Mouse (Mus musculus) ES-Bruce4 (cell line): ENCODE measurements around the gene Tssk6. TPM values are rescaled to one million over a fixed set of nuclear protein-coding genes. Genes with fewer than 3 reads are reported as not detected.

Experiments
- H3K27ac ChIP-seq: 2 replicates; pipeline ENCODE4 v1.5.1; 2012; ENCODE audit warnings: low read length, inconsistent platforms; ENCODE audit not compliant: insufficient read depth
- H3K27me3 ChIP-seq: 2 replicates; pipeline ENCODE4 v1.6.1; 2012; ENCODE audit warnings: mild to moderate bottlenecking, low read length, inconsistent platforms; ENCODE audit not compliant: control insufficient read depth, poor library complexity, insufficient read depth, severe bottlenecking
- H3K36me3 ChIP-seq: 2 replicates; pipeline ENCODE4 v1.6.1; 2012; ENCODE audit warnings: inconsistent platforms, mild to moderate bottlenecking, low read length, moderate library complexity; ENCODE audit not compliant: control insufficient read depth, poor library complexity, insufficient read depth, severe bottlenecking
- H3K4me1 ChIP-seq: one replicate; pipeline ENCODE4 v1.8.1; 2011; ENCODE audit warnings: low read length; ENCODE audit not compliant: control insufficient read depth, insufficient read depth
- H3K4me3 ChIP-seq: 2 replicates; pipeline ENCODE4 v1.5.1; 2011; ENCODE audit warnings: low read depth, mild to moderate bottlenecking, low read length
- H3K9ac ChIP-seq: 2 replicates; pipeline ENCODE4 v1.6.1; 2012; ENCODE audit warnings: low read depth, mild to moderate bottlenecking, inconsistent platforms; ENCODE audit not compliant: poor library complexity, severe bottlenecking
- H3K9me3 ChIP-seq: replicated peaks from 2 replicates; pipeline ENCODE4 v1.6.1; 2012; ENCODE audit warnings: mild to moderate bottlenecking, low read length, inconsistent platforms; ENCODE audit not compliant: control insufficient read depth, poor library complexity, insufficient read depth, severe bottlenecking
- CTCF ChIP-seq: IDR thresholded peaks from one replicate; pipeline ENCODE4 v1.8.1; 2011; ENCODE audit warnings: low read depth, low read length
- EP300 ChIP-seq: IDR thresholded peaks from 2 replicates; pipeline ENCODE4 v1.6.1; 2011; ENCODE audit warnings: low read depth, low read length; ENCODE audit not compliant: insufficient read depth
- POLR2A ChIP-seq: IDR thresholded peaks from one replicate; pipeline ENCODE4 v1.8.1; 2011; ENCODE audit warnings: low read length; ENCODE audit not compliant: insufficient read depth
- polyA plus RNA-seq: library from polyadenylated mRNA; stranded (reverse); fragments of >200 nt; gene quantifications from 2 replicates; pipeline ENCODE4 v1.2.4, GENCODE M21; 2011; ENCODE audit warnings: low read depth; ENCODE audit not compliant: missing spikeins, insufficient read depth, insufficient read length

Gene Tssk6
- polyA plus RNA-seq, 1 experiment, result not detected

DNA sequence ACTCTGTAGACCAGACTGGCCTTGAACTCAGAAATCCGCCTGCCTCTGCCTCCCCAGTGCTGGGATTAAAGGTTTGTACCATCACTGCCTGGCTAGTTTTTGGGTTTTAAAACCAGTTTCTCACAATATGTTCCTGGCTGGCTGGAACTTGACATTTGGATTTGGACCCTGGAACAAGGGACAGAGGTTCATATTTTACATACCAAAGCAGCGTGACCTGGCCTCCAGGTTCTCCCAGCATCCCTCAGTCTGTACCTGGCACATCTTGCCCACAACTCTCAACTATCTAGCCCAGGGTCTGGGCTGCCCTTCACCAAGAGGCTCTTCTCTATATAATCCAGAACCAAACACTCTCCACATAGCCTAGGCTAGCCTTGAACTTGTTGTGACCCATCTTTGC lies 2.1 kb upstream of the Tssk6 start:
- peaks cover 1% of the 10 kb centered on the region for H3K4me1 ChIP-seq
- 0 out of 2 replicates have a peak overlapping the region, but pooled peaks have one; percentile 79 for H3K9ac ChIP-seq
- no peaks in the 10 kb centered on the region for H3K9me3 ChIP-seq
- TF ChIP-seq CTCF (no peak), EP300 (no peak), POLR2A (no peak)
- H3K4me3 ChIP-seq, result no peak overlapping the region
- H3K27ac ChIP-seq, result no peak overlapping the region
- 0 out of 2 replicates have a peak, but pooled peaks cover 7% of the 10 kb centered on the region for H3K36me3 ChIP-seq
- no peaks in the 10 kb centered on the region for H3K27me3 ChIP-seq

DNA sequence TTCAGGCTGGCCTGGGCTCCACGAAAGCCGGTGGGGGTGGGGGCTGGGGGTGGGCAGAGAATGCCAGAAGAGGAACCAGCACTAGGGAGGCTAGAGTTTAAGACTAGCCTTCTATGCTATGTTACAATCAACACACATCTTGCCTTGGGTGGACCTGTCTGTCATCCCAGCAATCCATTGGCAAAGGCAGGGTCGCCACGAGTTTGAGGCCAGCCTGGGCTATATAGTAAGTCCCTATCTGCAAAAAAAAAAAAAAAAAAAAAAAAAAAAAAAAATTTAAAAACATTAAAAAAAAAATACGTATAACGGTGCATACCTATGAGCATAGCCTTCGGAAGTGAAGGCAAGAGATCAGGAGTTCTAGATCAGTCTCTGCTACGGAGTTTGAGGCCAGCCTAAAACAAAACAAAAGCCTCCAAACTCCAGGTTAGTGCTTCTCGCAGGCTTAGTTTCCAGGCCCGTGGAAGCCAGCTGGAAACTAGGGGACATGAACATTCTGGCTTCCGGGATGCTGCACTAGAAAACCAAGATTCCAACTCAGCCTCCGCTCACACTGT lies 1.0 kb upstream of the Tssk6 start:
- Histone ChIP-seq H3K36me3 (0 out of 2 replicates have a peak, but pooled peaks cover 7% of the 10 kb centered on the region), H3K4me3 (peak overlapping the region; percentile 78), H3K27ac (peak overlapping the region; percentile 62), H3K4me1 (no peaks in the 10 kb centered on the region), H3K27me3 (no peaks in the 10 kb centered on the region), H3K9me3 (no peaks in the 10 kb centered on the region), H3K9ac (peak overlapping the region; percentile 79)
- no peak for TF ChIP-seq CTCF

DNA sequence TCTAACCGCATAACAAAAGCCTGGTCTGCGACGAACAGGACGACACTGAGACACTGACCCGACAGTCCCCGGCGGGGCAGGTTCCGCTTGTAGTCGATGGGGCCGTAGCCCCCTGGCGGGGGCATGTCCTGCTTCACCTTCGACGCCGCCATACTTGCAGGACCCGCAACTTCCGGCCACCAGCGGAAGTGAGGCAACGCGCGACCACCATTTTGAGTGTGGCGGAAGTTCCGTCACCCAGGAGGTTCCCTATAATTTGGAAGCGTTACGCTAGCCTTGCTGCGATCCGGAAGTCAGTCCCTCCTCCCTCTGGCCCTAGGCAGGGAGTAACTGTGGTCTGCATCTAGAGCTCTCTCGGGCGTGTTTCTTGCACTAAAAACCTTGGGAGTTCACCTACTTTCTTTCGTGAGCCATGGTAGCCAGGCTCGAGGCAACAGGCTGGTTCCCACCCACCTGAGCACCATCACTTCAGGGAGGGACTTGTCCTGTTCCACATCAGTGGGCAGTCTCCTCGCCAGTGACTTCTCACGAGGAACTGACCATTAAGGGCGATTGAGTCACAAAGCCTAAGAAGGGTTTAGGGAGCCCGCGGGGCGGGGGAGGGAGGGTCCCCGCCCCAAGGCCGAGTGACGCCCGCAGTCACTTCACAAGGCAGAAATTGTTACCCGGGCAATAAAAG lies 361 bp upstream of the Tssk6 start:
- Histone ChIP-seq H3K9me3 (no peaks in the 10 kb centered on the region), H3K27ac (peak overlapping the region; percentile 81), H3K27me3 (no peaks in the 10 kb centered on the region), H3K9ac (peak overlapping the region; percentile 79), H3K4me3 (peak overlapping the region; percentile 78), H3K36me3 (0 out of 2 replicates have a peak, but pooled peaks cover 2% of the 10 kb centered on the region), H3K4me1 (no peaks in the 10 kb centered on the region)
- TF ChIP-seq CTCF, result no peak
- peak; percentile 48 for TF ChIP-seq POLR2A
- TF ChIP-seq EP300, result peak; percentile 78; the same call in 1 of the 2 replicates

DNA sequence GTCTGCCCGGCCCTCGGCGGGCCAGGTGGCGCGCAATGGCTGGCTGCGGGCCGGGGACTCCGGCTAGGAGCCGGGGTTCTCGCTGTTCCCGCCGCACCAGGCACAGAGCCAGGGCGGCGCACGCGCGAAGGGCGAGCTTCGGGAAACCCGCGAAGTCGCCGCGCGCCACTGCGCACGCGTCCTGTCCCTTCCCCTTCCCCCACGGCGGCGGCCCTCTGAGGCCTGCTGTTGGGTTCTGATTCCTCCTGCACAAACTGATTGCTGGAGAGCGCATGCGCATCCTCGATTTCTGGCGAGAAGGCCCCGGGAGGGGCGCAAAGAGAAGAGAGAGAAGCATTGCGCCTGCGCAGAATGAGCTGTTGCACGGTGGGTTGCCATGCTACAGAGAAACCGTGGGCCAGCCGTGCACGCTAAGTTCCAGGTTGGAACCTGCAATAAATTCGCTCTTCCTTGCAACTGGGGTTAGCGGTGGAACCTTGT lies 1.1 kb downstream of the Tssk6 start:
- Histone ChIP-seq H3K27ac (peak overlapping the region; percentile 81), H3K36me3 (no peaks in the 10 kb centered on the region), H3K27me3 (no peaks in the 10 kb centered on the region), H3K9me3 (no peaks in the 10 kb centered on the region), H3K9ac (peak overlapping the region; percentile 79), H3K4me1 (no peaks in the 10 kb centered on the region), H3K4me3 (peak overlapping the region; percentile 62)
- TF ChIP-seq CTCF (no peak), POLR2A (peak; percentile 35), EP300 (peak; percentile 16; the same call in 1 of the 2 replicates)

DNA sequence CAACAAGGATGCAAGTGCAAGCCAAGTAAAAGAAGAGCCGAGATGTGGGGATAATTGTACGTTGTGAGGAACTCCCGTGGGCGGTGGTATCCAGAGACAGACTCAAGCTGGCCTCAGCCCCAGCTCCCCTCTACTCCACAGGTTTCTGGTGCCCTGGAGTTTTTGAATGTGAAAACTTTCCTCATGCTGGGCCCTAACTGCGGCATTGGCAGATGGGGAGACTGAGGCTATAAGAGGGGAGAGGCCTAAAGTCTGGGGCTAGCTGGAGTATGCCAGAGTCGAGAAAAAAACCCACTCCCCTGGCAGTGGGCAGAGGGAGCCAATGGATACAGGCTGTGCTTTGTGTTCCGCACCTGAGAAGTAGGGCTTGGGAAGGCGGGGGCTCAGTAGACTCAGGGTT lies 2.1 kb downstream of the Tssk6 start:
- Histone ChIP-seq H3K36me3 (peaks cover 7% of the 10 kb centered on the region), H3K4me3 (no peak overlapping the region), H3K9ac (peak overlapping the region; percentile 55), H3K27ac (no peak overlapping the region), H3K9me3 (no peaks in the 10 kb centered on the region), H3K27me3 (no peaks in the 10 kb centered on the region), H3K4me1 (no peaks in the 10 kb centered on the region)
- TF ChIP-seq POLR2A (no peak), CTCF (no peak), EP300 (no peak)

DNA sequence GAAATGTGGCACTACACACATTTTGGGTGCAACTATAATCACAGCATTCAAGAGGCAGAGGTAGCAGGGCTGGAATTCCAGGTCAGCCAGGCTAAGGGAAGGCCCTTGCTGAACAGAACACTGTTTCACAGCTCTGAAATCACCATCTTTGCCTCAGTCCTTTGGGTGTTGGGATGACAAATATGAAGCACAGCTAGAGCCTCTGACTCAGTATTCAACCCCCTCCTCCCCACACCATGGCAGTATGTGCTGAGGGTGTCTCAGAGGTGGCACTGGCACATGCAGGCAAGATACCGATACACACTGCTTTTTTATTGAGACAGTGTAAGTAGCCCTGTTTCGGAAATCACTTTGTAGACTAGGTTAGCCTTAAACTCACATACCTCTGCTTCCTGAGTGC lies 4.3 kb downstream of the Tssk6 start:
- H3K36me3 ChIP-seq, result peaks cover 29% of the 10 kb centered on the region
- no peaks in the 10 kb centered on the region for H3K27me3 ChIP-seq
- H3K9me3 ChIP-seq, result no peaks in the 10 kb centered on the region
- no peak overlapping the region for H3K9ac ChIP-seq
- H3K4me1 ChIP-seq, result no peaks in the 10 kb centered on the region
- no peak overlapping the region for H3K27ac ChIP-seq
- TF ChIP-seq POLR2A, result no peak
- TF ChIP-seq EP300, result no peak
- no peak for TF ChIP-seq CTCF
- H3K4me3 ChIP-seq, result no peak overlapping the region
